Mouse (Mus musculus) myocyte (in vitro differentiated cells): Measurements from ENCODE around the gene Scfd2.

Source experiments
- MAX ChIP-seq: IDR thresholded peaks from one replicate; pipeline ENCODE4 v1.6.1; 2011; ENCODE audit warnings: low read depth, mild to moderate bottlenecking, control low read depth
- MYOG ChIP-seq, 3 experiments: IDR thresholded peaks; one replicate each; pipeline ENCODE4 v1.6.1; 2011; ENCODE audit warnings: control low read depth in 2 of 3, low read depth in 2 of 3, mild to moderate bottlenecking in 2 of 3; ENCODE audit not compliant: insufficient read length in 2 of 3, control insufficient read depth in 1 of 3, insufficient read depth in 1 of 3
- POLR2A ChIP-seq: IDR thresholded peaks from one replicate; pipeline ENCODE4 v1.6.1; 2011; ENCODE audit warnings: low read depth, mild to moderate bottlenecking, control low read depth, moderate library complexity; ENCODE audit not compliant: insufficient read length
- POLR2AphosphoS2 ChIP-seq: IDR thresholded peaks from one replicate; pipeline ENCODE4 v1.6.1; 2011; ENCODE audit warnings: low read depth, control low read depth; ENCODE audit not compliant: insufficient read length
- TCF12 ChIP-seq: IDR thresholded peaks from one replicate; pipeline ENCODE4 v1.6.1; 2011; ENCODE audit warnings: mild to moderate bottlenecking, control low read depth; ENCODE audit not compliant: poor library complexity, insufficient read depth, severe bottlenecking
- TCF3 ChIP-seq: IDR thresholded peaks from one replicate; pipeline ENCODE4 v1.6.1; 2011; ENCODE audit warnings: low read depth, control low read depth; ENCODE audit not compliant: insufficient read length
- USF1 ChIP-seq: IDR thresholded peaks from one replicate; pipeline ENCODE4 v1.6.1; 2011; ENCODE audit warnings: low read depth, mild to moderate bottlenecking, control low read depth, moderate library complexity

DNA sequence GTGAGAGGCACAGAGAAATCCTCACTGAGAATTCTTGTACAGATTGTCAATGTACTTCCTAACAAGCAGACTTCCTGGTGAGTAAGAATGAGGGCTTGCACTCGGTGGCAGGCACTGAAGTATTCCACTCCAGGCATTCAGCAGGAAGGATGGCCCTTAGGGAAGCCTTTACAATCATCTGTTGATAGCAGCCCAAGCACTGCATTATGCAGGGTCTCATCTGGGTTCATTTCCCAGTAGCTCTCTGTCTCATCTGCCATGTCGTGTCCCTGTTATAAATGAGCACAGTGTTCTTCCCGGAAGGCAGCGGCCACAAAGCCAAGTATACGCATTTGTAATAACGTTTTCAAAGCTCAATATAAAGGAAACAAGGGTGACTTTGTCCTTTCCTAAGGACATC lies 48.9 kb downstream of the Scfd2 start:
- TF ChIP-seq POLR2AphosphoS2: no peak
- TF ChIP-seq TCF3: no peak
- no peak for TF ChIP-seq POLR2A
- no peak for TF ChIP-seq MAX
- no peak for TF ChIP-seq USF1
- no peak for TF ChIP-seq TCF12
- no peak for TF ChIP-seq MYOG (IDR thresholded peaks at IDR 0.05; ENCODE audit: control insufficient read depth in 1 of 3, insufficient read depth in 1 of 3, insufficient read length in 2 of 3, low read depth in 2 of 3)
